Mouse (Mus musculus) gastrocnemius, adult 2 months (tissue): ENCODE data around the gene Rab8b. TPM values are rescaled to one million over a fixed set of nuclear protein-coding genes. Genes with fewer than 3 reads are reported as not detected.
"Not testable (repeated sequence)": the region's sequence is repeated elsewhere in the genome, so short reads cannot be mapped to it uniquely, and the experiment has no call there.

Source experiments
- DNase-seq: peaks from one replicate; pipeline ENCODE4 v3.0.0; 2022
- H3K27ac ChIP-seq: fragments of 200-600 bp; 2 replicates; pipeline ENCODE4 v1.8.1; 2022; ENCODE audit warnings: mild to moderate bottlenecking
- H3K4me3 ChIP-seq: fragments of 200-600 bp; 2 replicates; pipeline ENCODE4 v1.8.1; 2022; ENCODE audit warnings: mild to moderate bottlenecking, moderate library complexity
- CTCF ChIP-seq: fragments of 200-600 bp; IDR thresholded peaks from 2 replicates; pipeline ENCODE4 v1.8.1; 2022; ENCODE audit warnings: antibody characterized with exemption, mild to moderate bottlenecking, moderate library complexity
- intact Hi-C: fragments of 180-260 bp; cut with DNase I; formaldehyde crosslinking; loops from one replicate; pipeline ENCODE4 v1.15.1; 2025
- total RNA-seq, 2 experiments: library from RNA; stranded (reverse); gene quantifications; 2 replicates each; pipeline ENCODE4 v1.2.3; 2021

The Rab8b gene
- total RNA-seq, 2 experiments from 2014 or later, result 5.9 to 9.7 TPM

DNA sequence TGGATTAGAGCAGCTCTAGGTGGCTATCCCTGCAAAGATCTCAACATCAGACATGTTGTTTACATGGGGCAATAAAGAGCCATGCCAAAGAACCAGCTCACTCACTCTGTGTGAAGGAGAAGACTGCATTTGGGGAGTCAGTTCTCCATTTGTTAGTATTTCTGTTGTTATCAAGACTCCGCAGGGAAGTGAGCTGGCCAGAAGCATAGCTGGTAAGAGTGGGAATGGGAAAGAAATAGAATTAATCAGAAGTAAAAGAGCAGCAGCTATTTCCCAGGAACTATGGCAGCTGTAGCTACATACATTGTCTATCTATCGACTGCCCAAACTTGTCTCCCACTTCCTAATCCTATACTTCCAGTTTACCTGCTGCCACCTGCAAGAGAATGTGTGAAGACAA, 38.7 kb downstream of the Rab8b start:
- TF ChIP-seq CTCF, result no peak
- Histone ChIP-seq H3K4me3 (no peak overlapping the region), H3K27ac (no peak overlapping the region)
- no peak for DNase-seq
- intact Hi-C loops, result no loop called here

DNA sequence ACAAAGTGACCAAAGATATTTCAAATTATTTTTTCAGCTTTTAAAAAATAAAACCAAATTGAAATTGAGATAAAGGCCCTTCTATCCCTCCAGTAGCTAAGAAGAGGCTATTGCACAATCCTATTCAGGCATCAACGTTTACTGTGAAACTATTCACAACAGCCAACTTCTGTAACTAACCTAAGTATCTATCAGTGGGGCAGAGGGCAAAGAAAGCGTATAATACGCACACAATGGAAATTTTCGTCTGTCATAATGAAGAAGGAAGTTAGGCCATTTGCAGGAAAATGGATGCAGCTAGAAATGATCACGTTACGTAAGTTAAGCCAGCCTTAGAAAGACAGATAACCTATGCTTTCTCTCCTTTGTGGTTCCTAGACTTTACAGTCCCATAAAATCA, 40.0 kb downstream of the Rab8b start:
- intact Hi-C loops, result no loop called here
- no peak overlapping the region for H3K27ac ChIP-seq
- DNase-seq, result no peak
- TF ChIP-seq CTCF, result no peak
- H3K4me3 ChIP-seq, result no peak overlapping the region

DNA sequence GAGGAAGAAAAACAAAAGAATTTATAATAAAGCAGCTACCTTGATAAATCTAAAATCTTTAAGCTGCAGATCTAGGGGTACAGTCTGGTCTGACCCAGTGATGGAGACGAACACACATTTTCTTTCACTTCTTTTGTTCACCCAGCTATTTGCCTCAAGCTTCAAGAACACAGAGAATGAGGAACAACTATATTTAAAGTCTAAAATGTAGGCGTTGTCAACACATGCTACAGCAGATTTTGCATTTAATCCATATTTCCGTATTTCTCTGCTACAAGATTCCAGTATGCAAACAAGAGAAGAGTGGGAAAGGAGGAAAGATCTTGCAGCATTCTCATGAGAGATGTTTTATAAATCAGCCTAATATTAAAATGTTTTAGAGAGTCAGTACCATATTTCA, 40.6 kb downstream of the Rab8b start:
- H3K27ac ChIP-seq, result no peak overlapping the region
- H3K4me3 ChIP-seq, result no peak overlapping the region
- intact Hi-C loops, result no loop called here
- DNase-seq, result no peak
- TF ChIP-seq CTCF, result no peak

DNA sequence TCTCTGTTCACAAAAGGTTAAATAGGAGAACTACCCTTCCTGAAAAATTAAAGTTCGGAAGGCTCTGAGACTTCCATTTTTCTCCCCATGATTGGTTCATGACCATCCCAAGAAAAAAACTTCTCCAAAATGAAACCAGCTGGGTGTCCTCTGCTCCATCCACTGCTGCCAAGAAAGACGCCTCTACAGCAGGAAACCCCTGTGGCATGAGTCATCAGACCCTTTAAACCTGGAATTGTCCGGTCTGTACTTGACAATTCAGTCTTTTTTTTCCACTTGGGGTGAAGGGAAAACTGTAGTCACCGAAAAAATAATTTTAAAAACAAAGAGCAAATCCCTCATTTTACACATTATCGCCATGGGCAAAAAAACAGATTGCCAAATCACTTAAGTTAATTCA, 42.9 kb downstream of the Rab8b start:
- peak; percentile 49 for DNase-seq
- H3K4me3 ChIP-seq, result peak overlapping the region; percentile 39
- intact Hi-C loops, result no loop called here
- TF ChIP-seq CTCF, result no peak
- H3K27ac ChIP-seq, result peak overlapping the region; percentile 63

DNA sequence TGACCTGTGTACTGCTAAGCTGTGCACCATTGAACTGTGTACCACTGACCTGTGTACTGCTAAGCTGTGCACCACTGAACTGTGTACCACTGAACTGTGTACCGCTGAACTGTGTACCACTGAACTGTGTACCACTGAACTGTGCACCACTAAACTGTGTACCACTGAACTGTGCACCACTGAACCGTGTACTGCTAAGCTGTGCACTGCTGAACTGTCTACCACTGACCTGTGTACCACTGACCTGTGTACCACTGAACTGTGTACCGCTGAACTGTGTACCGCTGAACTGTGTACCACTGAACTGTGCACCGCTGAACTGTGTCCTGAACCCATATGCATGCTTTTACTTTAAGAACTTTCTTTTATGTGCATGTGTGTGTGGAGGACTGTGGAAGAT, 45.2 kb downstream of the Rab8b start:
- DNase-seq, result no peak
- intact Hi-C loops, result loop anchor here (5.0 kb wide), 1 partner anchor 43 kb away; the partner anchor contains the start of gene Rab8b
- no peak overlapping the region for H3K27ac ChIP-seq

DNA sequence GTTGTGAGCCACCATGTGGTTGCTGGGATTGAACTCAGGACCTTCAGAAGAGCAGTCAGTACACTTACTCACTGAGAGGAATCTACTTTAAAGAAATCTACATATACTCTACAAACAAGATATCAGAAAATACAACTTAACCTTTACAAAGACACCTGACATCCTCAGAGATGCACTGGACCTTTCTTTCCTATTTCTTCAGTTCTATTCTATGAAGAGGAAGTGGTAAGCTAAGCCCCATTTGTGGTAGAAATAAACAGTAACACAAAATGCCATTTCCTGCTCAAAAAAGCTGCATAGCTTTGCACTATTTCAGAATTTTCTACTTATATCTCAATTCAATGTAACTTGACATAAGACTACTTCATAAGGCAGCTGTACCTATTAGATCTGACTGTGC, 46.0 kb downstream of the Rab8b start:
- Histone ChIP-seq H3K4me3 (no peak overlapping the region), H3K27ac (no peak overlapping the region; the same call in 1 of the 2 replicates)
- intact Hi-C loops, result loop anchor here (5.0 kb wide), 1 partner anchor 44 kb away; the partner anchor contains the start of gene Rab8b
- DNase-seq, result no peak
- TF ChIP-seq CTCF, result no peak

More for the DNA sequence above, 45.2 kb downstream of the Rab8b start:
- H3K4me3 ChIP-seq, result no peak overlapping the region
- TF ChIP-seq CTCF, result no peak

DNA sequence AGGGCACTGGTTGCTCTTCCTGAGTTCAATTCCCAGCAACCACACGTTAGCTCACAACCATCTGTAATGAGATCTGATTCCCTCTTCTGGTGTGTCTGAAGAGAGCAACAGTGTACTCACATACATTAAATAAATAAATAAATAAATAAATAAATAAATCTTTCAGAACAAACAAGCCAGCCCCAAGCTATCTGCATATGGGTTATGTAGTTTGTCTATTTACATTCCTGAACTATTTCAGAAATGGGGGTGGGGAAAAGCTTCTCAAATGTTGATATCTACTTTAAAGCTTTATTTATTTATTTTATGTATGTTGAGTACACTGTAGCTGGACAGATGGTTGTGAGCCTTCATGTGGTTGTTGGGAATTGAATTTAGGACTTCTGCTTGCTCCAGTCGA, 46.5 kb downstream of the Rab8b start:
- peak overlapping the region; percentile 71 for H3K27ac ChIP-seq
- intact Hi-C loops, result loop anchor here (5.0 kb wide), 1 partner anchor 44 kb away; the partner anchor contains the start of gene Rab8b
- not testable (repeated sequence) for DNase-seq, H3K4me3 ChIP-seq

DNA sequence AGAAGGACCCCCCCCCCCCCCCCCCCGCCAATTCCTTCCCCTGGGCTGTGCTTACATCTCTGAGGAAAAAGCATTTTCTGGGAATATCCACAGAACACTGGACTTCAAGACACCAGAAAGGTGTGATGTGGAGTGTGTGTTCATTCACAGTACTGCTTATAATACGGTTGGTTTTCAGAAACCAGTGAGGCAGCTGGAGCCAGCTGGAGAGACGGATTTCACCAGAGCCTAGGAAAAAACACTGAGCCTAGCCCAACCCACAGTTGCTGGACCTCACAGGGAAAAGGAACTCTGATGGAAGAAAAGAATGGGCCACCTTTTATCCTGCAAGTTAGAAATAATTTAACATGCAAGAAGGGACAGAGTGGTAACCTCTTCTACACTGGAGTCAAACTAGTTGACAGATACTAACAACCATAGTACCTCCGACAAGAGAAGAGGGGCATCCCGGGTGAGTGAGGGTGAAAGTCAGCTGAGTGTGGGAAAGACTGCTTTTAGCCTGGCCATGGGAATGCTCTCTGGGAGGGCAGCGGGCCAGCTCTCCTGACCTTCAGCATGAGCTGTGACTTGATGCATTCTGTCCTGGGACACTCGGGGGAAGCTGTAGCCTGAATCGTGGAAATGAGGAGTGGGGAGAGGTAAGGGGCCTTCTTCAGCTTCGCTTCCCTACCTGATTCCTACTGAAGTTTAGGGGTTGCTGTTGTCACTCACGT, 47.3 kb downstream of the Rab8b start:
- no peak for TF ChIP-seq CTCF
- intact Hi-C loops, result loop anchor here (5.0 kb wide), 1 partner anchor 45 kb away; the partner anchor contains the start of gene Rab8b
- H3K27ac ChIP-seq, result peak overlapping the region; percentile 71

DNA sequence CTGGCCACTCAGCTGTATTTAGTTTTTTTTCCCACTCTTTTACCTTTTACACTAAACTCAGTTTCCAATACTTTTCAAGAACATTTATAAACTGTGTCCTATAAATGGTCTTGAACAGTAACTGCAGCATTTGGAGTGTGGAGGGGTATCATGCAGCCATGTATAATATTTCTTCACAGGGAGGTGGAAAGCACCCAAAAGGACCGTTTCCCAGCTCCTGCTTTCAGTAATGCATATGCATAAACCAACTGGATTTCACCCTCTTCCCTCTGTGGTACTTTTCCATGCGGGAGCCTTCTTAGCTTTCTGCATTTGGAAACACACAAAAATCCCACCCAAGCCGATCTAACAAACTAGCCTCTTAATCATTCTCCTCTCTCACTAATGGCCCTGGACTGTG, 54.8 kb downstream of the Rab8b start:
- intact Hi-C loops, result no loop called here
- no peak for TF ChIP-seq CTCF
- Histone ChIP-seq H3K4me3 (peak overlapping the region; percentile 30), H3K27ac (peak overlapping the region; percentile 74)
- DNase-seq, result no peak

More for the DNA sequence above, 47.3 kb downstream of the Rab8b start:
- peak; percentile 81 for DNase-seq
- peak overlapping the region; percentile 5; the same call in 1 of the 2 replicates for H3K4me3 ChIP-seq

DNA sequence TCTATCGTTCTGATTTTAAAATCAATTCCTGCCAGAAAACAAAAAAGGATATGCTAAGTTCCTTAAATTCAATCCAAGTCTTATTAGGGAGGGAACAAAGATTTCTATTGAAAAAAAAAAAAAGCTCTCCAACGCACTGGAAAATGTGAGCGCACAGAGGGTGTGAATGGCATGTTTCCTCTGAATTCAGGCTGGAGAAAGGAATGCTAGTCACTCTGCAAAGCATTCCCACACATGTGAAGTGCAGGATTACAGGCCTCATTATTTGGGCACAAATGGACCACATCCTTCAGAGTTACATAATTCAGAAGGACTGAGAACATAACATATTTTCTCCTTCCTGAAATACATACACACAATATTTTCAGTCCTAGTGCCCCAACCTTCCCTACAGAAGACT, 56.0 kb downstream of the Rab8b start:
- DNase-seq, result no peak
- peak overlapping the region; percentile 74 for H3K27ac ChIP-seq
- intact Hi-C loops, result no loop called here
- TF ChIP-seq CTCF, result no peak
- no peak overlapping the region for H3K4me3 ChIP-seq

DNA sequence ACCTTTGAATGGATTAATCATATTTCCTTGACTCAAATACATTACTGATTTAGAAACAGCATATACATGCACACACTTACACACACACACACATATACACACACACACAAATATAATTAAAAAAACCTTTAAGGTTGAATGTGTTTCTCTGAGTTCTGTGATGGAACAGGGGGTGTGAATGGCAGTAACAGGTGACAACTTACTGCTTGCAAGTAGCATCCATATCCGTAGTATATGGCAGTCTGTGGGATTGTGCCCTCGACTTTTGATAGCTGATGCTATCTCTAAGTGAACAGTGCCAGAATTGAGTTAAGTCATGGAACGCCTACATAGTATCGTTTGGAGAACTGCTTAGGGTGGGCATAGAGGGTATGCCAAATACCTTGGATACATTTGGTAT, 57.3 kb downstream of the Rab8b start:
- TF ChIP-seq CTCF, result no peak
- intact Hi-C loops, result no loop called here
- no peak overlapping the region for H3K27ac ChIP-seq
- no peak for DNase-seq
- no peak overlapping the region for H3K4me3 ChIP-seq

DNA sequence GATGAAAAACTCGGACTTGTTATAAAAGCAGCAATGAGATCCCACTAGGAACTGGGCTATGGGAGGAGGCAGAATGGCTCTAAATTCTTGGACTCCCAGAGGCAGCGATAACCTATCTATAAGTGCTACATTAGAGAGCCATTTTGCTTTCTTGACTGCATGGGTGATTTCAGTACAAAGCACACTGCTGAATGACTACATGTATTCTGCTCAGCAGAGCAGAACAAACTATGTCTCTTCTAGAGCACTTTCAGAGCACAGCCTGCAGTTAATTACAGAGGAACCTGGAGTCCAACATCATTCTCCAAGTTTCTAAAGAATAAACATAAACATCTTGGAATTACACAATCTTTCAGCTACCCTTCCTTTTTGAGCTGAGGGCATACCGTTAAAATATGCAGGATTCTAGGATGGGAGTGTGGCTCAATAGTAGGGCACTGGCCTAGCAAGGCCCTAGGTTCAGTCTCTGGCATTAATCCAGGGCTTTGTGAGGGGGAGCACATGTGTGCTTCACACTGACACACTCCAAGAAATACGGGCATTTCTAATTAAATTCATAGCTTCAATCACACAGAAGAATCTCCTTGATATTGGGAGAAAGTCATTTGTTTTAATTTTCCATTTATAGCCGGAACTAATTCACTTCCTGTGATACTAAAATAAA, 58.3 kb downstream of the Rab8b start:
- no peak overlapping the region for H3K27ac ChIP-seq
- no peak overlapping the region for H3K4me3 ChIP-seq
- DNase-seq, result no peak
- intact Hi-C loops, result no loop called here
- TF ChIP-seq CTCF, result no peak

DNA sequence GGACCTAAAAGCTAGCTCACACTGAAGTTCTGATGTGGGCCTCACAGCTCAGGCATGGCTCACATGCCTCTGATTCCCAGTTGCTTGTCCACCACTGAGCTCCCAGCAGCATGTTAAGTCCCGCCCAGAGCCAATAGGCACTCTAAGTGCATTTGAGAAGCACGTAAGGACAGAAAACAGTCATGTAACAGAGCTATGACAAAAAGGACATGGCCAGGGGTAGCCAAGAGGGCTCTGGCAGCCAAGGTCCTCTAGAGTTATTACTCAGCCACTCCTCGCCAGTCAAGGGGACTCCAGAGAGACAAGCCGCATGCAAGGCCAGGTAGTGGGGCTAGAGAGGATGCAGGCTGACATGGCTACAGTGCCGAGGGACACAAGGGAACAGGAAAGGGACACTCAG, 60.0 kb downstream of the Rab8b start:
- Histone ChIP-seq H3K4me3 (no peak overlapping the region), H3K27ac (no peak overlapping the region)
- intact Hi-C loops, result loop anchor here (5.0 kb wide), 1 partner anchor 78 kb away; no protein-coding TSS in a partner anchor
- TF ChIP-seq CTCF, result no peak
- DNase-seq, result no peak
